Mouse (Mus musculus) telencephalon, adult 2 months (tissue): ENCODE measurements at regions not wholly inside any gene's neighbourhood (a gene's known extent, or its start where the extent isn't known, plus 50 kb on each side); places are given as distances from the start of the nearest gene placed in this dataset.

ENCODE experiments used
- DNase-seq: peaks from one replicate; pipeline ENCODE4 v3.0.0-alpha.2; 2011; ENCODE audit warnings: low read depth, low spot score

GRCm38 (mm10) chr13:51016956-51017703 is 83.5 kb upstream of the Spin1 start:
- DNase-seq, result no peak

DNA sequence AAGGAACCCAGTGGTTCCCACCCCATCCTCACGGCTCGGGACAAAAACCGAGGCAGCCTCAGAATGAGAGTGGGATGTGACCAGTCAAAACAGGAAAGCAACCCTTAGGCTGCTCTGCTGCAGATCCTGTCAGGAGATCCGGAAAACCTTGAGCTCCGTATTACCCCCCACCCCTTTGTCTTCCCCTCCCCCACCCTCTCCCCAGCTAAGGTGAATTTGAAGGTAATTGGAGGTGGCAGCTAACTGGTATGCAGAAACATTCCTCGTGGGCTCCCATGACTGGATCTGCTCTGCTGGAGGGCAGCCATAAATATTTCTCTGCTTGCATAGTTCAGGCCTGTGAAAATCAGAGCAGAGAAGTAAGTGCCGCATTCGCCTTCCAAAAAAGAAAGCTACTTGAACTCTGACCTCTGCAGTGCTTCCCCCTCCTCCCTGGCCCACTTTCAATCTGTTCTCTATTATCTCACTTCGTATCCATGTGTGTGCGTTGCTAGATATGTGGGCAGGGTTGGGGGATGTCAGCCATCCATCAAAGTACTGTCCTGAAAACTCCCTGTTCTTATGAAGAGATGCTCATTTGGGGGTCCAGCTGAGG is 82.9 kb upstream of the Spin1 start:
- DNase-seq, result no peak

- DNase-seq, result no peak
Observed at GRCm38 (mm10) chr13:51018366-51018765, 82.3 kb upstream of the Spin1 start.

DNA sequence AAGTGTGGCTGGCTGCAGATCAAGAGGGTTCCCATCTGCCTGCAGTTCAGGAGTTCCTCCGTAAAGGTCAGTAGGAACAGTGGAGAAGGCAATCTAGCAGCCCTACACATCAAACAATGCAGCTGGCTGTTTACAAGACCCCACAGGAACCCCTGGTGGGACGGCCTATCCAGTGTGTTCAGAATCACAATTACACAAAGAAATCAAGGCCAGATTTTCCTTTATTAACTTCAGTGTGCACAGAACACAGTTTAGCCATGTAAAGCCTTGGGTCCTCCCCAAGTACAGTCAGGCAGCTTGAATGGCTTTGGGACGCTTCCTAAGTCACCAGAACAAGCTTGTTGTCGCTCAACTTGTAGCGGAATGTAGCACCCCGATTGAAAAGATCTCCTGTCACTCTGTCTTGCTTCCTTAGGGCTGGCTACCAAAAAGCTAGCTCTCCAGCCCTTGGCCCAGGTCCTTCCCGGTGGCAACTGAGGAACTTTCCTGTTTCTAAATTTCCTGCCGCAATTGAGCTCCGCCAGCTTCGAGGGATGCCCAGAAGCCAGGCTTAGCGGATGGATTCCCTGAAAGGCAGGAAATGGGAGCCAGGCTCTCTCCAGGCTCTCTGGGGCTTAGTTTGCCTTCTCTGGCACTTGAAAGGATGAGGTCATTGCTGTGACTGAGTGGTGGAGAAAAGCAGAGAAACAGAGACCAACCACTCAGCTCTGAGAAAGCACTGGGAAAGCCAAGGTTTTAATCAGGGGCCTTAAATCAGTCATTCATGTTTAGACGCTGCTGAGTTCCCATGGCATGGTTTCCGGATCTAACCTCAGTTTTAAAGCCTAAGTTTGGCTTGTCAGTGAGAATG is 78.1 kb upstream of the Spin1 start:
- no peak for DNase-seq

DNA sequence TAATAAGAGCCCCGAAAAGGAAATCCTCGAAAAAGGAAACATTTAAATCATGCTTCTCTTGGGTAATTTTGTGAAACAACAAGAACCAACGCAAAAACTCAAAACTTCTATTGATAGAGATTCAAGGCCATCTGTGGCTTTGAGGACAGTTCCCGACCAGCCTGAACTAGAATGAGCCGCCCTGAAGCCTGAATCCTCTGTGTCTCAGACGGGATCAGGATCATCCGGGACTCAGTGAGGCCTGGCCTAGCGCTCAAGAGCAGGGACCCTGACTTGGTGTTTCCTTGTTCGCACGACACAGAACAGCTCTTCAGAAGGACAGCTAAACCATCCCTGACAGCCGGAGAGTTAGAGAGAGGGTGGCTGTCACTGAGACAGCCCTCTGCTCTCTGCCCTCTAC is 77.4 kb upstream of the Spin1 start:
- DNase-seq, result no peak

GRCm38 (mm10) chr13:51026311-51026918 is 74.3 kb upstream of the Spin1 start:
- DNase-seq, result no peak

- DNase-seq, result no peak
Observed at GRCm38 (mm10) chr13:51037850-51038450, 62.7 kb upstream of the Spin1 start.

GRCm38 (mm10) chr13:51038955-51039354 is 61.7 kb upstream of the Spin1 start:
- no peak for DNase-seq

DNA sequence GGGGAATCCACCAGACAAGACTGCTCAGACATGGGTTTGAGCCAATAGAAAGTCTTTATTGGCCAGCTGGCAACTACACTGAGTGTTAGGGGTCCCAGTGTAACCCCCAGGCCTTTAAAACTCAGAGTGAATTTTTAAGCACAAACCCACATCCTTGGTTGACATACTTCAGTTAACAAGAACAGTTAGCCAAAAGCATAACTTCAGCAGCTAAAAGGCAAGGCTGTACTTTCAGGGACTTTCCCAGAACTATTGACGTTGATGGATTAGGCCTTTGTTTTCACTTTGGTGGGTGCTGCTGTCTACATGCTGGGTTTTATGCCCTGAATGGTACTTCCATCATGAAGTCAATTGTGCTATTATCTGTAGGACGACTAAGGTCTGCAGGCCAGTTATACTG is 59.6 kb upstream of the Spin1 start:
- no peak for DNase-seq

DNA sequence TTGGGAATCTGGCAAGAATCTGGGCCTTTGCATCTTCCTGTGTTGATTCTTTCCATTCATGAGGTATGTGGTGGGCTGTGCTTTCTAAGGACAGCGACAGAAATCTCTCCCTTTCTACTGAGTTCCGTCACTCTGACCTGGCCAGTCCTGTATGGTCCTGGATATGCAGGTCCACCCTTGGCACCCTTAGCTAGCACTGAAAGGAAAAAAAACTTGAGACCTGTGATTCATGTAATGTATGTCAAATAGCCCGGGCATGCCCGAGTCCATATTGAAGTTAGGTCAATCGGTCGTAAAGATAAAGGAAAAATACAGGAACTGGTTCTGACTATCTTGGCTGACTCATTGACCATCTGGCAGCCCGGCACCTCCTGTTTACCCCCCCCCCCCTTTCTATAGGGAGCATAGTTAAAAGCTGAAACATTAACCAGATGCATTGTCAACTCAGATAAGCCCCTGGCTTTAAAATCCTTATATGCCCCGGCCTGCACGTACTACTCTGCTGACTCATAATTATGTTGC is 57.7 kb upstream of the Spin1 start:
- DNase-seq, result no peak
